Mouse (Mus musculus): ENCODE data around the gene Atg101.

GRCm38 (mm10) chr15:101306459-101306858 is 22.4 kb downstream of the Atg101 start:
- TF ChIP-seq POLR2A (IDR thresholded peaks at IDR 0.05; ENCODE audit: insufficient read depth, low read length), result no peak
- TF ChIP-seq EP300 (IDR thresholded peaks at IDR 0.05; ENCODE audit: insufficient read depth, low read depth, low read length), result no peak
- no peak for TF ChIP-seq CTCF (IDR thresholded peaks at IDR 0.05; ENCODE audit: low read depth, low read length)

Data from ES-Bruce4 (cell line).